9 mouse cellular contexts compared by ENCODE assay signal in the genomic region with DNA sequence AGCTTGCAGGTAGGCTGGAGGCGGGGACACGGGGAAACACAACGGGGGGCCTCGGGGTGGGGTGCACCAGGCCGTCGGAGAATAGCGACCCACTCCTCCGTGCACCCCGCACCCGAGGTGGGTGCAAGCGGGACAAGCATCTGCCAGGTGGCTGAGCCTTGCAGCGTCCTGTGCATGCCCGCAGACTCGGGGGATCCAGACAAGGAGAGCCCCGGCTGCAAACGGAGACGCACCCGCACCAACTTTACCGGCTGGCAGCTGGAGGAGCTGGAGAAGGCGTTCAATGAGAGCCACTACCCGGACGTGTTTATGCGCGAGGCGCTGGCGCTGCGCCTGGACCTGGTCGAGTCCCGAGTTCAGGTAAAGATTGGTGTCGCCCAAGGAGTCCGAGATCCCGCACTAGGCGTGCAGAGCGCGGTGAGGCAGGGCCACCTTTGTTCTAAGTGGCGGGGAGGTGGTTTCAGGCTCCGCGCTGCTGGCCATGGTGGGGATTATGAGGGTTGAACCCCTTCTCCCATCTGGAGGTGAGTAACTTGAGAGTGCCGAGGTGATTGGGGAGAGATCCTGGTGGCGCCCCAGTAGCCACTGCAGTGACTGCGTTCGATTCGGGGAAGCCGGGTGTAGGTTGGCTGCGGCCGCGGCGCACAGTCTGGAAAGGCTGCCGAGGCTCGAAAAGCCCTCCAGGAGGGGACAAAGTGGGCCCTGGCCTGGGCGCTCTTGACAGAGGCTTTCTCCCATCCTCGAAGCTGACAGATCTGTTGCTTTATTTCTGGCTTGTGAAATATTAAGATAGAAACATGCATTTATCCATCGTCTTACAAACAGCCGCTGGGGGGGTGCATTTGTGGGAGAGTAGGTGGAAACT. TPM values are rescaled to one million over a fixed set of nuclear protein-coding genes. Genes with fewer than 3 reads are reported as not detected.
DNase-seq lines count a peak whose midpoint lies in the region; ATAC-seq and TF ChIP-seq lines count a peak whose summit lies in the region.
"Had no signal": no experiment of that assay in that cellular context is flagged by ENCODE, and none has a peak within 500 bp of the region (broad histone marks: within the 10 kb centered on the region; RNA-seq: fewer than 3 reads in every experiment).

No protein-coding gene starts in this region.

- no peaks in the 10 kb centered on the region for H3K9me3 ChIP-seq in embryonic facial prominence, embryonic 10.5 days
- H3K9me3 ChIP-seq in hindbrain, embryonic 16.5 days (ENCODE audit: control insufficient read depth, low read length) = no peaks in the 10 kb centered on the region
- no peaks in the 10 kb centered on the region for H3K9me3 ChIP-seq in neural tube, embryonic 13.5 days
- H3K9me3 ChIP-seq in intestine, postnatal 0 days (ENCODE audit: control insufficient read depth) = no peaks in the 10 kb centered on the region

- H3K4me2 ChIP-seq in hindbrain, embryonic 16.5 days (ENCODE audit: low read length) = peak overlapping the region; percentile 59
- H3K4me2 ChIP-seq in neural tube, embryonic 13.5 days = peak overlapping the region; percentile 71
- no peak overlapping the region for H3K4me2 ChIP-seq in intestine, postnatal 0 days (replicated peaks; ENCODE audit: low read depth)

- peaks cover 59% of the 10 kb centered on the region for H3K4me1 ChIP-seq in embryonic facial prominence, embryonic 10.5 days
- H3K4me1 ChIP-seq in hindbrain, embryonic 16.5 days (ENCODE audit: control insufficient read depth, insufficient read depth, low read depth, low read length) = peaks cover 10% of the 10 kb centered on the region
- peaks cover 70% of the 10 kb centered on the region for H3K4me1 ChIP-seq in neural tube, embryonic 13.5 days (replicated peaks)
- H3K4me1 ChIP-seq in intestine, postnatal 0 days (replicated peaks; ENCODE audit: control insufficient read depth, insufficient read depth, low read length) = no peaks in the 10 kb centered on the region

- H3K4me3 ChIP-seq in embryonic facial prominence, embryonic 10.5 days = peak overlapping the region; percentile 41
- H3K4me3 ChIP-seq in hindbrain, embryonic 16.5 days (ENCODE audit: low read length) = peak overlapping the region; percentile 52
- H3K4me3 ChIP-seq in neural tube, embryonic 13.5 days = peak overlapping the region; percentile 63
- no peak overlapping the region for H3K4me3 ChIP-seq in intestine, postnatal 0 days (ENCODE audit: low read depth, low read length)

- H3K27ac ChIP-seq in embryonic facial prominence, embryonic 10.5 days (replicated peaks) = peak overlapping the region; percentile 3
- peak overlapping the region; percentile 76 for H3K27ac ChIP-seq in hindbrain, embryonic 16.5 days (ENCODE audit: low read depth, low read length)
- peak overlapping the region; percentile 97 for H3K27ac ChIP-seq in neural tube, embryonic 13.5 days (replicated peaks)
- H3K27ac ChIP-seq in intestine, postnatal 0 days (ENCODE audit: low read depth, low read length) = no peak overlapping the region

- peak overlapping the region; percentile 66 for H3K9ac ChIP-seq in hindbrain, embryonic 16.5 days (ENCODE audit: low read depth, low read length)
- peak overlapping the region; percentile 90 for H3K9ac ChIP-seq in neural tube, embryonic 13.5 days
- no peak overlapping the region for H3K9ac ChIP-seq in intestine, postnatal 0 days (ENCODE audit: low read depth, low read length)

- WGBS in embryonic facial prominence, embryonic 10.5 days = under 1% methylated on average over 54 of the region's 54 CpGs
- under 1% methylated on average over 51 of the region's 54 CpGs for WGBS in hindbrain, embryonic 16.5 days
- 1% methylated on average over 54 of the region's 54 CpGs for WGBS in neural tube, embryonic 13.5 days
- WGBS in intestine, postnatal 0 days = under 1% methylated on average over 54 of the region's 54 CpGs

- peak; percentile 44 to 55 for DNase-seq in kidney, postnatal 4 days
- DNase-seq in kidney, adult 18-20 months = no peak
- DNase-seq in embryonic facial prominence, embryonic 10.5 days (ENCODE audit: low spot score) = peak; percentile 60
- no peak for DNase-seq in thymus, postnatal 25 days
- DNase-seq in thymus, postnatal 4 days = no peak
- DNase-seq: lung, postnatal 14 days had no signal

- peaks cover 100% of the 10 kb centered on the region for H3K27me3 ChIP-seq in embryonic facial prominence, embryonic 10.5 days (replicated peaks; ENCODE audit: low read depth, poor library complexity, severe bottlenecking)
- H3K27me3 ChIP-seq in hindbrain, embryonic 16.5 days (replicated peaks; ENCODE audit: control insufficient read depth, insufficient read depth, low read length) = peaks cover 20% of the 10 kb centered on the region
- peaks cover 85% of the 10 kb centered on the region for H3K27me3 ChIP-seq in neural tube, embryonic 13.5 days
- H3K27me3 ChIP-seq in intestine, postnatal 0 days (replicated peaks; ENCODE audit: control insufficient read depth, insufficient read depth, low read length) = peaks cover 96% of the 10 kb centered on the region

- no peak for ATAC-seq in hindbrain, embryonic 16.5 days
- no peak for ATAC-seq in neural tube, embryonic 13.5 days (ENCODE audit: low read depth)
- no peak for ATAC-seq in intestine, postnatal 0 days

- H3K36me3 ChIP-seq in embryonic facial prominence, embryonic 10.5 days (replicated peaks) = no peaks in the 10 kb centered on the region
- H3K36me3 ChIP-seq in hindbrain, embryonic 16.5 days (ENCODE audit: control insufficient read depth, insufficient read depth, low read length) = no peaks in the 10 kb centered on the region
- H3K36me3 ChIP-seq in neural tube, embryonic 13.5 days = no peaks in the 10 kb centered on the region
- H3K36me3 ChIP-seq in intestine, postnatal 0 days (ENCODE audit: control insufficient read depth, insufficient read depth) = no peaks in the 10 kb centered on the region

- no peak for TF ChIP-seq CTCF in intestine, postnatal 0 days (IDR thresholded peaks at IDR 0.05; ENCODE audit: low read depth)

RNA-seq across cellular contexts. Expression of a gene that starts 1.2 kb away (rescaled TPM):
- polyA plus RNA-seq in embryonic facial prominence, embryonic 10.5 days (2016; fragmentation: Nextera tagmentation; extraction: Ambion mirVana) = 3.3 and 4.7 TPM in 2 replicates
- 24.9 and 26.7 TPM in 2 replicates for polyA plus RNA-seq in hindbrain, embryonic 16.5 days (2015; fragmentation: Nextera tagmentation; extraction: Ambion mirVana)
- polyA plus RNA-seq in neural tube, embryonic 13.5 days (2015; fragmentation: Nextera tagmentation; extraction: Ambion mirVana) = 43.3 and 46.4 TPM in 2 replicates
- polyA plus RNA-seq in intestine, postnatal 0 days (2015; fragmentation: Nextera tagmentation; extraction: Ambion mirVana) = not detected in 2 replicates

Comparison
In these comparisons a context has a peak if more than half of its experiments do, and no peak if none do; other contexts are left out.
1. DNase-seq: peak in kidney, postnatal 4 days (2 of 2) and embryonic facial prominence, embryonic 10.5 days (single experiment); none in kidney, adult 18-20 months (single experiment), thymus, postnatal 25 days (single experiment) and thymus, postnatal 4 days (single experiment).